Mouse (Mus musculus) T-helper 2 cell (primary cell): Measurements from ENCODE around the gene Usp32.

ENCODE experiments used
- in situ Hi-C: fragments of 300-600 bp; cut with MboI, MseI; formaldehyde crosslinking; loops from one replicate; pipeline ENCODE4 v1.15.1; 2025; ENCODE audit warnings: high pct_unique_total_duplicates

Gene Usp32

DNA sequence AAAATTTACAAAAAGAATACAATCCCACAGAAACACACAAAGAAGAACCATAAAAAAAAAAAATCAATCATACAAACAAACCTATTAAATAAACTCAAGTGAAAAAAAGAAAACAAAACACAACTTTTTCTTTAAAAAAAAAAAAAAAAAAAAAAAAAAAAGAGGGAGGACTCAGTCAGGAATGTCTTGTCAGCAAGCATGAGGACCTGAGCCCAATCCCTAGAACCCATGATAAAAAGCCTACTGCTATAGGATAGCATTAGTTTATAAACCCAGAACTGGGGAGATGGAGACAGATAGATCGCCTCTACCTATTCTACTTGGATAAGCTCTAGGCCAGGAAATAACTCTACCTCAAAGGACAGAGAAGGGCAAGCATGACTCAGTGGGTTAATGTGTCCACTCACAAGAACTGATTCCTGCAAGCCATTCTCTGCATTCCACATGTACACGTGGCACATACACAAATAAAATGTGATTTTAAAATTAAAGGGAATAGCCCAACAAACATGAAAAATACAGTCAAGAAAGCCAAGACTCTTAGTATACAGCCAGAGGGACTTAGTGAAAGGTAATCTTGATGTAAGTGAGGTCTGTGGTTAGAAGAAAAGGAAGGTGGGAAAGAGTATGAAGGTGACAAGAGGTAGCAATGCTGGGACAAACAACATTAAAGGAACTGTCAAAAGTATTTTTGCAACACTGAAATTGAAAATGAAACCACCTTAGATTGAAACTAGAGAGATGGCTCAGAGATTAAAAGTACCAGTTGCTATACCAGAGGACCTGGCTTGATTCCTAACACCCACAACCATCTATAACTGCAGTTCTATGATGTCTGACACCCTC lies 13.5 kb downstream of the Usp32 start:
- in situ Hi-C loops, result loop anchor here (25.0 kb wide), 1 partner anchor 2011 kb away; the partner anchor contains the start of gene Trim37

DNA sequence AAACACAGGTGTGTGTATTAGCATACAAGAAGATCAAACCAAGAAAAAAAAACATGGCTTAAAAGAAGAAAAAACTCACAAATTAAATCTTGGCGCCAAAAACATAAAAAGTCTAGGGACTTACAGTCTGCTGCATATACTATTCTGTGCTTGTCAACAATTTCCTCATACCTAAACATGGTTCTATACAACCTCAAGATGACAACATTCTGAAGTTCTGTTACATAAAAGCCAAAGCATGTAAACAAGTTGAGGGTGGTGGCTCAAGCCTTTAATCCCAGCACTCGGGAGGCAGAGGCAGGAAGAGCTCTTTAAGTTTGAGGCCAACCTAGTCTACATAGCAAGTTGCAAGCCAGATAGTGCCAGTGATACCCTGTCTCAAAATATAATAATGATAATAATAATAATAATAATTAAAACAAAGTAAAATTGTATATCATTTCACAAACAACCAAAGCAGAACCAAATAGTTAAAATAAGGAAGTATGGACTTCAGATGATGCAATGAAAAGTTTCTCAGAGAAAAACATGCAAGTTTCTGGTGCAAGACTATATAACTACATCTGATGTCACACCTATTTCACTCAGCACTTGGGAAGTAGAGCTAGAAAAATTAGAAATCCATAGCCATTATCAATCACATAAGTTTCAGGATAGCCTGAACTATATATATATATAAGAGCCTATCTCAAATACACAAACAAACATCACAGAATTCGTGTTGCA lies 16.5 kb downstream of the Usp32 start:
- in situ Hi-C loops, result no loop called here

DNA sequence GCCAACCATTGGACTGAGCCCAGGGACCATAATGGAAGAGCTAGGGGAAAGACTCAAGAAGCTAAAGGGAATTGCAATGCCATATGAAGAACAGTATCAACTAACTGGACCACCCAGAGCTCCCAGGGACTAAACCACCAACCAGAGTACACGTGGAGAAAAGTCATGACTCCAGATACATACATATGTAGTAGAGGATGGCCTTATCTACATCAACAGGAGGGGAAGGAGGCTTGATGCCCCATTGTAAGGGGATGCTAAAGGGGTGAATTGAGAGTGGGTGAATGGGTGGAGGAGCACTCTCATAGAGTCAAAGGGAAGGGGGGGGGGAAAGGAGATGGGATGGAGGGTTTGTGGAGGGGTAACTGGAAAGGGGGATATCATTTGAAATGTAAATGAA lies 17.9 kb downstream of the Usp32 start:
- in situ Hi-C loops, result no loop called here

DNA sequence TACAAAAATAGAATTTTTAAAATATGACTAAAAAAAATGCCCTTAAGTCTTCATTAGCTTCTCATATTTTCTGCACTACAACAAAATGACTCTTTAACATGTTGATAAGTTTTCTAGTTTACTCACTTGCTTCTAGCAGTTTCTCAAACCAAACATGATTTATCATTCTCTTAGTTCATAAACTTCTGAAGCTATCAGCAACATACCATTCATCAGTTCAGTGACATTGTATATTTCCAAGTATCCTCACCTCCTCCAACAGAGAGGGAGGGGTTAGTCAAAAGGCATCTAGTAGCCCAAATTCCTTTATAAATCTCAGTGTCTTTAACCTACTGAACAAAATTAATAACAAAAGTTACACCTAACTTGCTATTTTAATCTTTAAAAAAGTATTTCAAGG lies 22.8 kb downstream of the Usp32 start:
- in situ Hi-C loops, result no loop called here

DNA sequence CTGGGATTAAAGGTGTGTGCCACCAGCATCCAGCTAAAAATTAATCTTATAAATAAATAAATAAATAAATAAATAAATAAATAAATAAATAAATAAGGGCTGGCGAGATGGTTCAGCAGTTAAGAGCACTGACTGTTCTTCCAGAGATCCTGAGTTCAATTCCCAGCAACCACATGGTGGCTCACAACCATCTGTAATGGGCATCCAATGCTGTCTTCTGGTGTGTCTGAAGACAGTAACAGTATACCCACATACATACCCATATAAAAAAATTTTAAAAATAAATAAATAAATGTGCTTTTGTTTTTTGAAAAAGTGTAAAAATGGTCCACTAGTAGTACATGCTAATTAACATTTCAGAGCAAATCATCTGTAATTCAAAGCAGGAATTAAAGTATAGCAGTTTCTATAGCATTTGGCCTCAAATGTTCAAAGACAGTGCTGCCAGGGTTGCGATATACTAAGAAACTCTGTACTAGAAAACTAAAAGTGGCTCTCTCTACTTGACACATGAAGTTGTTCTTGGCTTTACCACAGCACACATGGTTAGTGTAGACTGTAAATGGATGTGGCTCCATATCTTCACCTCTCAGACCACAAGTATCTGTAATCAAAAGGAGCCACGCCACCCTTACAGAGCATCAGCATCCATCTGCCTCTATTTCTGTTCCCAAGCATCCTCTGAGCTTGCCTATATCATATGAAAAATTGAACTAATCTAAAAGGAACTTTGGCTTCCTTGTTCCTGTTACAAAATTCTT lies 23.7 kb downstream of the Usp32 start:
- in situ Hi-C loops, result no loop called here

DNA sequence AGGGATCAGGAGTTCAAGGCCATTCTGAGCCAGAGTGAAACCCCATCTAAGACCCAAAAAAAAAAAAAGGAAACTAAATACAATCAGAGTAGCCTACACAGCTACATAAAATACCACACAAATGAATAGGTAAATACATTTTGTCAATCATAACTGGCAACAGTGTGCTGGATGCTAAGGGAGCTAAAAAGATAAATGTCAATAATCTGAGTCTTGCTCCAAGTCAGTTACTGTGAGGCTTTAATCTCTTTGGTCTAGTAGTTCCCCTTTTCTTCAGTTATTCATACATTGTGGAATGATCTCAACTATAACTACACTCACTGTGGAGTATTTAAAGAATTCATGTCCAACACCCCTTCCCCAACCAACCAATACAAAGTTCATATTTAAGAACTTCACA lies 30.0 kb downstream of the Usp32 start:
- in situ Hi-C loops, result no loop called here

DNA sequence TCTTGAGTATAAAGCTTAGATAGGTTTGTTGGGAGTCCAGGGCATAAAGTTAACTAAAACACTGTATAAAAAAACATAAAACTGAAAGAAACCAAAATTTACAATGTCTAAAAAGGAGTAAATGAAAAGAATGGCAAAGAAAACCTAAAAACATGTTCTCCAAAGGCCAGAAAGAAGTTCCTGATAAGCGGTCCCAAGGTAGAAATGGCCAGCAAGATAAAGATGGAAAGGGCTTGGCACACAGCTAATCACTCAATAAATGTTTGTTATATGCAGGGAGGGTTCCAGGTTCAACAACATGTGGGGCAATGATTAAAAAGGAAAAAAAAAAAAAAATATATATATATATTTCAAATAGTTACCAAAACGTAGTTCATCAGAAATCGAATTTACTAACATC lies 32.7 kb downstream of the Usp32 start:
- in situ Hi-C loops, result no loop called here

DNA sequence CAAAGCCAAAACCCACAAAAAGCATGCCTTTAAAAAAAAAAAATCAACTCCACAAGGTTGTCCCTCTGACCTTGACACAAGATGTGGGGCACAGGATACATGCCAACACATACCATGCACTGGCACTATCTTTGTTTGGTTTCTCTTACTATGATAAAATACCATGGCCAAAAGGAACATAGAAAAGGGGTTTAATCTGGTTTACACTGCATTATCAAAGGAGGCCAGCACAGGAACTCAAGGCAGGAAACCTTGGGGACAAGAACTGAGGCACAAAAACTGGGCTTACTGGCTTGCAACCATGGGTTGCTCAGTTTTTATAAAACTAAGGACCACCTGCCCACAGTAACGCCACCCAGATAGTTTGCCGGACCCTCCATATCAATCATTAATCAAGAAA lies 34.1 kb downstream of the Usp32 start:
- in situ Hi-C loops, result no loop called here

DNA sequence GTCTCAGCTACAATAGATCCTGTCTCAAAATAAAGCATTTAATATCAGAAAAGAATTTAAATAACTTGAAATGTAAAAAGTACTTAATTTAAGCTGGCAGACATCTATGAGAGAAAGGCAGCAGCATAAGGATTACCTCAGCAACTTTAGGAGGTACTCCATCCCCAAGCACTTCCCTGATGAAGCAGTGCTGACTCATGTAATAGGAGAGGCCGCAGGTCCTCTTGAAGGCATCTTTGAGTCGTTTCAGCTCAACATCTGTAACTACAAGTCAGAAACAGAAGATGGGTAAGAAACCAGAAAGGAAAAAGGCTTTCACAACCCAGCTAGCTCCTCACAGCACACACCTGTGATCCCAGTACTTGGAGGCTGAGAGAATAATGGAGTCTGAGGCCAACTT lies 36.2 kb downstream of the Usp32 start:
- in situ Hi-C loops, result no loop called here

DNA sequence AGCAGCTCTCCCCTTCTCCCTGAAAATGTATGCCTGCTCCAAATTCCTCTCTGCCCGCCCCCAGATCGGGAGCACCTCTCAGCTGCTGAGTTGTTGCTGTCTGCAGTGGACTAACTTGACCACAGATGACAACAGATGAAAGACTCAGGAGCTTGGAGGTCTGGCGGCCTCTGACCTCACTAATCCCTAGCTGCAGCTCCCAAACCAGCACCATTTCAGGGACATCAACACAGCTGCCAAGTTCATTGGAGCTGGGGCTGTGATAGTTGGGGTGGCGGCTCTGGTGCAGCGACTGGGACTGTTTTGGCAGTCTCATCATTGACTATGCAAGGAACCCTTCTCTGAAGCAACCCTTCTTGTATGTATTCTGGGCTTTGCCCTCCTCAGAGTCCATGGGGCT lies 44.8 kb downstream of the Usp32 start:
- in situ Hi-C loops, result no loop called here

DNA sequence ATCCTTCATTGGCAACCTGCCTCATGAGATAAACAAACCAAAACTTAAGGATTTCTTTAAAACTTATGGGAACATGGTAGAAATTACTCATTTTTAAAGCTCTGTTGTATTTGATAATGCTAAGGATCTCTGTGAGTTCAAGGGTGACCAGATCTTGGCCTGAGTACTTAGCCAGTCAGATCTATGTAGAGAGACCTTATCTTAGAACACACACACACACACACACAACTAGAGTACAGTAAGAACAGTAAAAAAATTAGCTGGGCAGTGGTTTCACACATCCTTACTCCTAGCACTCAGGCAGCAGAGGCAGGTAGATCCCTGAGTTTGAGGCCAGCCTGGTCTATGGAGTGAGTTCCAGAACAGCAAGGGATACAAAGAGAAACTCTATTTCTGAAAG lies 53.7 kb downstream of the Usp32 start:
- in situ Hi-C loops, result loop anchor here (10.0 kb wide), 1 partner anchor 361 kb away; no protein-coding TSS in a partner anchor

DNA sequence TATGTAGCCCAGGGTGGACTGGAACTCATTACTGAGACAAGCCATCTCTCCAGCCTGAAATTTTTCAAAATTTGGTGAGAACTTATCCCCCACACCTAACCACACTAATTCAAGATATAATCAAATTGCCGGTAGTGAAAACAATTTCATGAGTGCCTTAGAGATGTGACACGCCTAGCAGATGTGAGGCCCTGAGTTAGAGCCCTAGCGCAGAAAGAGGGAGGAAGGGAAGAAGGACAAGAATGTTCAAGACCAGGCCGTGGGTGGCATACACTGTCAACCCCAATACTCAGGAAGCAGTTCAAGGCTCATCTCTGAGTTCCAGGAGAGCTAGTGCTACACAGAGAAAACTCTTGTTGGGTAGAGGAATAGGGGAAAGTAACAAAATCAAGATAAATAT lies 72.1 kb downstream of the Usp32 start:
- in situ Hi-C loops, result no loop called here

DNA sequence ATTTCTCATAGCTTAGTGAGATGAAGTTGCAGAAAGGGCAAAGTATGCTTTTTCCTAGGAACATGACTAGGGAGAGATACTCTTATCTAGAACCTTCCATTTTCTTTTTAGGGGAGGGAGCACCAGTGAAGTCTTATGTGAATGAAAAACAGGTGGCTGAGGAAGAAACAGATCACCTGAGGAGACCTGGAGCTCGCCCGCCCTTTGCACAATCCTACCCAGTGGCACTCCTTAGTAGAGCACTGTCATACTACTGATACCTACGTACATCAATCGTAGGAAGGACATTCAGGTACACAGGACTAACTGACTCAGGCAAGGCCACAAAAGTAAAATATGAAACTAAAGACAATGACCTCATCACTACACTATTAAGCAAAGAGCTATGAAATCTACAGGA lies 81.4 kb downstream of the Usp32 start:
- in situ Hi-C loops, result no loop called here

DNA sequence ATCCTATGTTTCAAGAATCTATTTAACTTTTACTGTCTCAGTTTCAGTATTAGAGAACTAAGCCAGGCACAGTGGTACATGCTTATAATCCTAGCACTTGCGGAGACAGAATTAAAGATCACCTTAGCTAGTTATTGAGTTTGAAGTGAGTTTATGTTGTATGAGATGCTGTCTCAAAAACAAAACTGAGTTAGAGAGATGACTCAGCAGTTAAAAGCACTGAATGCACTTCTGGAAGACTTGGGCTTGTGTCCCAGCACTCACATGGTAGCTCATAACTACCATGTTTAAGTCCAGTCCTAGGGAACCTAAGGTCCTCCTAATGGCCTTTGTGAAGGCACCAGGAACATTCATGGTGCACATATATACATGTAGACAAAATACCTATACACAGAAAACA lies 82.4 kb downstream of the Usp32 start:
- in situ Hi-C loops, result no loop called here

DNA sequence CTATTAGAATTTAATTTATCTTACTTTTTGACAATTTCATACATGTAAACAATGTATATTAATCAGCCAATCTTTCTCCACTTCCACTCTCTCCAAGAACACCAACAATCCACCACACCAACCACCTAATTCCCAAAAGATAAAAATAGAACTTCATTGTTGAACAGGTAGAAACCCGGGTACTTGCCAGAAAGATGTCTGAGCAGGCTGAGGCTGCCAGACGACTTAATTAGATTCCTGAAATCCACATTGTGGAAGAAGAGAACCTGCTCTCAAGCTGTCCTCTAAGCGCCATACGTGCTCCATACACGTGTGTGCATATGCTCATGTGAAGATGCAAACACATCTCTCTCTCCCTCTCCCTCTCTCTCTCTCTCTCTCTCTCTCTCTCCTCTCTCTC lies 83.1 kb downstream of the Usp32 start:
- in situ Hi-C loops, result no loop called here

DNA sequence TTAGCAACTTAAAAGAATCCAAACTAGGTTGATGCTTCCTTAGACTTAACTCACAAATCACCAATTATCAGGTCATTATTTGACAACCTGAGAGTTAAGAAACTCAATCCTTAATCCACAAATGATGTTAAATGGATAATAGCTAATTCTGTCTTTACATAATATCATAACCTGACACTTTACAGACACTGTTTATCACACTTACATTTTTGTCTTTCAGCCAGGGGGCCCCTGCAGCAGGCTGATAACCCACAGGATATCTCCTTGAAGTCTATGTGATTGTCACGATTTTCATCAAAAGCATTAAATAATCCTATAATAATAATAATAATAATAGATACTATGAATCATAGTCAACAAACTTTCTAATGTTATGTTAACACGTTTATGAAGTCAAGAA lies 84.4 kb downstream of the Usp32 start:
- in situ Hi-C loops, result no loop called here

DNA sequence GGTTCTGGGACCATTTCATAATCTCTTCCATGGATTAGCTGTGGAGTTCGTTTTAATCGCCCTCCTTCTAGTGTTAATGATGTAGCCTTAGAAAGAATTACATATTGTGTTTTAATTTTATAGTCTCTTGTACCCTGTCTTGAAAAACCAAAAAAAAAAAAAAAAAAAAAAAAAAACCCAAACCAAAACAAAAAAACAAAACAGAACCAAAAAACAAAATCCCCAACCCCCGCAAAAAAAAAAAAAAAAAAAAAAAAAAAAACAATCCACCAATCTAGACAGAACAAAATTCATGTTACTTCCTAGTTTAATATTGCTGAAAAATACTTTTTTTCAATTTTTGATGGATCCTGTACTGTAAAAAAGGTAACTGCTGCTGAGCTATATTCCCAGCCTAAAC lies 100.7 kb downstream of the Usp32 start:
- in situ Hi-C loops, result no loop called here

DNA sequence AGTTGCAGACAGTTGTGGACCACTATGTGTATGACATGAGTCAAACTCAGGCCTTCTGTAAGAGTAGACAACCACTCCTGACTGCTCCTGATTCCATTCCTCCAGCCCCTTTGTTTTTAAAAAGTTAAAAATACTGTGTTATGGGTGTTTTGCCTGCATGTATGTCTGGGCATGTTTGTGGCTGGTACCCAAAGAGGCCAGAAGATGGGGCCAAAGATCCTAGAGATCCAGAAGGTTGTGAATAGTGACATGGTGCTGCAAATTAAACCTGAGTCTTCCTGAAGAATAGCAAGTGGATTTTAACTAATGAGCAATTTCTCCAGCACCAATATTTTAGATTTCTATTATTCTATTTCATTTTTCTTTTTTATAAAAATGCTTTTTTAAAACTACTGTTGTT lies 126.8 kb downstream of the Usp32 start:
- in situ Hi-C loops, result no loop called here

DNA sequence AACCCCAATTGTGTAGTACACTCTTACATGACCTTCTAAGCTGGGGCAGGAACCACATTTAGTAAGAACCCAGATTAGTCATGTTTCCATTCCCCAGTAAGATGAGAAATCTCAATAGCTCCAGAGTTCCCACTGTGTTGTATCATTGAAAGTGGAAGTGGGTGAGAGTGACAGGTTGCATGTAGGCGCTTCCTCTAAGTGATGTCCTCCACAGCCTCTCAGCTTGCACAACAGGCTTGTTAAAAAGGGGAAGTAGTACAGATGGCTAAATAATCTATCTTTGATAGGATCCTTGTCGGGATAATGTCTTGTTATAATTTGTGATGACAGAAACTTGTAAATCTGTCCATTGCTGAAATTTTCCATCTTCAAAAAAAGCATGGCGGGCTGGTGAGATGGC lies 136.4 kb downstream of the Usp32 start:
- in situ Hi-C loops, result no loop called here

DNA sequence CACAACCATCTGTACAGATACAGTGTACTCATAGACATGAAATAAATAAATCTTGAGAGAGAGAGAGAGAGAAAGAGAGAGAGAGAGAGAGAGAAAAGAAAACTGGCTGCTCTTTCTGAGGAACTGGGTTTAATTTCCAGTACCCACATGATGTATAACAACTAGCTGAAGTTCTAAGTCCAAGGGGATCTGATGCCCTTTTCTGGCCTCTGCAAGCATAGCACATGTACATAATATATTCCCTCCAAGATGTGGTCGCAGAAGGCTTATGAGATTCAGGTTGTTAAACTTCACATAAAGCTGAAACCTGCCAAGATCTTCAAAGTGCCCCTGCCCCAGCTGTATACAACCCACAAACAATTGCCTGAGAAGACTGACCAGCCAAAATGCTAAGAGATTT lies 144.7 kb downstream of the Usp32 start:
- in situ Hi-C loops, result no loop called here

DNA sequence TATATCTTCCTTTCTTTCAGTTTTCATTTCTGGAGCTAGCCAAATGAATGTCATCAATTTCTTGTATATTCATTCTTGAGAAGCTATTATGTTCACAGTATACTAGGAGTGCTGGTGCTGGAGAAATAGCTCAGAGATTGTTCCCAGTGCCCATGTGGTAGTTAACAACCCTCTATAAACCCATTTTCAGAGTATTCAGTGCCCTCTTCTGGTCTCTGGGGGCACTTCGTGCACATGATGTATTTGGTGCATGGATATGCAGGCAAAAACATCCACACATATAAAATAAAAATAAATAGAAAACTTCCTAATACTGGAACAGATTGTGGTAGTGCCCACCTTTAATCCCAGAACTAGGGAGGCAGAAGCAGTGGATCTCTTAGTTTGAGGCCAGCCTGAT lies 147.0 kb downstream of the Usp32 start:
- in situ Hi-C loops, result no loop called here

DNA sequence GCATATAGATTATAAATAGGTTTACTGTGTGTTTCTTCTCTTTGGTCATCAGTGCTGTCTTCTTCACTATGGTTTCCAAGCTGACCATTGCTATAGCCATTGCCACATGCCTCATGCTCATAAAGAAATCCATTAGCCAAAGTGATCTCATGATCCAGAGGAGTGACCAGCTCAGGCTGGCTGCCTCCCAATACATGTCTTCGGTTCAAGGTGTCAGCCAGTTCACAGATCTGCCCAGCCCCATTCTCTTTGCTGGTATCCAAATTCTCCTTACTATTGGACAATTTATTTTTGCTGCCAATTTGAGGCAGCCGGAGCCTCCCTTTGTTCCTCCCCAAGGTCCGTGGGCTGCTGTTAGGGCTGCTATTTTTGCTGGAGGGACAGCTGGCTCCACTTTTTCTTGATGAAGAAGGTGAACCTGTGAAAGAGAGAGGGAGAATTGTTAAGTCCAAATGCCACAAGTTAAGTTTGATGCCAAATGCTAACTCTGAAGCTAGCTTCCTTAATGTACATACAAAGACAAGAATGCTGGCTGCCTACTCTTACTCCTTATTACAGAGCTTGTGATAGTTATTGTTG lies 151.5 kb downstream of the Usp32 start:
- in situ Hi-C loops, result no loop called here
